Comparison of ENCODE assay signal across 8 mouse cellular contexts in genomic region chr3:84258518-84259031, GRCm38 (mm10). TPM values are rescaled to one million over a fixed set of nuclear protein-coding genes. Genes with fewer than 3 reads are reported as not detected.
A peak's percentile ranks its signal among the peaks of the same experiment; 100 is the strongest.
DNase-seq lines count a peak whose midpoint lies in the region; ATAC-seq and TF ChIP-seq lines count a peak whose summit lies in the region.

No protein-coding gene starts in this region.

- no peaks in the 10 kb centered on the region for H3K27me3 ChIP-seq in hindbrain, embryonic 15.5 days
- no peaks in the 10 kb centered on the region for H3K27me3 ChIP-seq in midbrain, embryonic 15.5 days (replicated peaks)

- WGBS in hindbrain, embryonic 15.5 days: 8% methylated on average over 13 of the region's 13 CpGs
- 6% methylated on average over 13 of the region's 13 CpGs for WGBS in midbrain, embryonic 15.5 days

- peaks cover 38% of the 10 kb centered on the region for H3K4me1 ChIP-seq in hindbrain, embryonic 15.5 days (replicated peaks)
- peaks cover 30% of the 10 kb centered on the region for H3K4me1 ChIP-seq in midbrain, embryonic 15.5 days

- peak overlapping the region; percentile 81 for H3K4me3 ChIP-seq in gastrocnemius, adult 2 months
- peak overlapping the region; percentile 68 for H3K4me3 ChIP-seq in hindbrain, embryonic 15.5 days
- peak overlapping the region; percentile 72 for H3K4me3 ChIP-seq in midbrain, embryonic 15.5 days

- no peak for ATAC-seq in hindbrain, embryonic 15.5 days (ENCODE audit: low FRiP score, low read depth)
- ATAC-seq in midbrain, embryonic 15.5 days (replicated peaks): 0 out of 2 replicates have a peak, but pooled peaks have one; percentile 0
- ATAC-seq in CD4-positive, CD25-positive, alpha-beta regulatory T cell, adult 4 months: no peak

- no peaks in the 10 kb centered on the region for H3K36me3 ChIP-seq in hindbrain, embryonic 15.5 days
- no peaks in the 10 kb centered on the region for H3K36me3 ChIP-seq in midbrain, embryonic 15.5 days (replicated peaks)

- no peaks in the 10 kb centered on the region for H3K9me3 ChIP-seq in hindbrain, embryonic 15.5 days
- no peaks in the 10 kb centered on the region for H3K9me3 ChIP-seq in midbrain, embryonic 15.5 days

- TF ChIP-seq CTCF in gastrocnemius, adult 2 months (IDR thresholded peaks at IDR 0.05): no peak

- H3K9ac ChIP-seq in hindbrain, embryonic 15.5 days: peak overlapping the region; percentile 80
- peak overlapping the region; percentile 92 for H3K9ac ChIP-seq in midbrain, embryonic 15.5 days

- H3K27ac ChIP-seq in gastrocnemius, adult 2 months: no peak overlapping the region; the same call in 1 of the 2 replicates
- peak overlapping the region; percentile 84 for H3K27ac ChIP-seq in hindbrain, embryonic 15.5 days (replicated peaks)
- H3K27ac ChIP-seq in midbrain, embryonic 15.5 days: peak overlapping the region; percentile 96

- peak overlapping the region; percentile 88 for H3K4me2 ChIP-seq in hindbrain, embryonic 15.5 days
- H3K4me2 ChIP-seq in midbrain, embryonic 15.5 days: peak overlapping the region; percentile 89

- DNase-seq in gastrocnemius, adult 2 months: no peak
- DNase-seq in gastrocnemius, adult 18-20 months (ENCODE audit: low spot score): no peak
- peak; percentile 10 for DNase-seq in R1 (ENCODE audit: low read depth, low spot score)
- DNase-seq in frontal cortex, postnatal 10 days (ENCODE audit: low spot score in 2 of 2): no peak
- DNase-seq in layer of hippocampus, postnatal 25 days (ENCODE audit: extremely low spot score in 1 of 2, low spot score in 1 of 2): no peak

- intact Hi-C loops in gastrocnemius, adult 2 months (cut with DNase I): loop anchor here (5.0 kb wide), 1 partner anchor 54 kb away; no protein-coding TSS in a partner anchor

RNA-seq across cellular contexts. Expression of gene Trim2, which starts 48.1 kb away (rescaled TPM):
- total RNA-seq in gastrocnemius, adult 2 months (2021): 1 to 10 TPM; 1.2 to 2.0 TPM
- total RNA-seq in gastrocnemius, adult 18-20 months (2021): 1 to 10 TPM; 1.4 to 1.8 TPM
- polyA plus RNA-seq in hindbrain, embryonic 15.5 days (2015; fragmentation: Nextera tagmentation; extraction: Ambion mirVana): 139 and 145 TPM in 2 replicates
- 158 and 159 TPM in 2 replicates for polyA plus RNA-seq in midbrain, embryonic 15.5 days (2015; fragmentation: Nextera tagmentation; extraction: Ambion mirVana)
- 1 to 10 TPM; 3.9 to 4.0 TPM for polyA plus RNA-seq in CD4-positive, CD25-positive, alpha-beta regulatory T cell, adult 4 months (2017; shearing (Covaris generic))
- 100 to 1,000 TPM; 403 to 407 TPM for total RNA-seq in layer of hippocampus, postnatal 25 days (2021)

Comparison
In these comparisons a context has a peak if more than half of its experiments do, and no peak if none do; other contexts are left out.
1. RNA of gene Trim2, which starts 48.1 kb away (total RNA-seq): 403 to 407 TPM in layer of hippocampus, postnatal 25 days; 1.2 to 2.0 TPM in gastrocnemius, adult 2 months and 1.4 to 1.8 TPM in gastrocnemius, adult 18-20 months; every median in the first group is over 100 times any median in the second.
2. Peak in every context shown above with its lines, with median percentiles within 50 percentile points of each other: H3K4me3 ChIP-seq.